Mouse (Mus musculus) kidney, adult 2 months (tissue): ENCODE data around the gene Zfp398.

Experiments used
- CTCF ChIP-seq: fragments of 200-500 bp; conservative IDR thresholded peaks from 2 replicates; pipeline ENCODE4 v1.5.1; 2011; ENCODE audit warnings: low read depth, mild to moderate bottlenecking, control low read depth, low read length, moderate library complexity, mixed read lengths; ENCODE audit not compliant: insufficient read depth, insufficient read length
- POLR2A ChIP-seq: fragments of 200-500 bp; IDR thresholded peaks from one replicate; pipeline ENCODE4 v1.6.1; 2011; ENCODE audit warnings: low read depth, low read length, control low read depth

- no peak for TF ChIP-seq POLR2A
- TF ChIP-seq CTCF = no peak
Measured at GRCm38 (mm10) chr6:47857241-47857640, 21.8 kb downstream of the Zfp398 start.
